ENCODE assay signal across 13 mouse cellular contexts in genomic region chr15:99718461-99719021, GRCm38 (mm10). TPM values are rescaled to one million over a fixed set of nuclear protein-coding genes. Genes with fewer than 3 reads are reported as not detected.
DNase-seq lines count a peak whose midpoint lies in the region; ATAC-seq and TF ChIP-seq lines count a peak whose summit lies in the region.
"Had no signal": no experiment of that assay in that cellular context is flagged by ENCODE, and none has a peak within 500 bp of the region (broad histone marks: within the 10 kb centered on the region; RNA-seq: fewer than 3 reads in every experiment).

No protein-coding gene starts in this region.

- H3K4me3 ChIP-seq in kidney, embryonic 14.5 days (ENCODE audit: low read length): no peak overlapping the region
- peak overlapping the region; percentile 20; the same call in 1 of the 2 replicates for H3K4me3 ChIP-seq in kidney, embryonic 15.5 days (replicated peaks)
- H3K4me3 ChIP-seq in olfactory bulb, adult 2 months (ENCODE audit: insufficient read depth, low read depth, low read length): peak overlapping the region; percentile 39
- H3K4me3 ChIP-seq: hindbrain, embryonic 12.5 days; limb, embryonic 13.5 days; megakaryocyte, embryonic 14.5 days had no signal

- ATAC-seq in kidney, embryonic 14.5 days (ENCODE audit: low FRiP score, low TSS enrichment): no peak
- no peak for ATAC-seq in kidney, embryonic 15.5 days (replicated peaks; ENCODE audit: low FRiP score)

- H3K27me3 ChIP-seq in kidney, embryonic 14.5 days (ENCODE audit: control insufficient read depth, insufficient read depth, low read length): no peaks in the 10 kb centered on the region
- H3K27me3 ChIP-seq in kidney, embryonic 15.5 days: no peaks in the 10 kb centered on the region
- H3K27me3 ChIP-seq: hindbrain, embryonic 12.5 days; limb, embryonic 13.5 days had no signal

- no peak overlapping the region for H3K27ac ChIP-seq in kidney, embryonic 14.5 days (ENCODE audit: low read depth, low read length)
- H3K27ac ChIP-seq in kidney, embryonic 15.5 days: peak overlapping the region; percentile 73; the same call in 1 of the 2 replicates
- H3K27ac ChIP-seq in olfactory bulb, adult 2 months (ENCODE audit: insufficient read depth, low read depth, low read length): peak overlapping the region; percentile 74; the same call in 1 of the 2 replicates
- H3K27ac ChIP-seq: hindbrain, embryonic 12.5 days; limb, embryonic 13.5 days; stomach, postnatal 0 days had no signal

- intact Hi-C loops in heart, postnatal 14 days (cut with DNase I): loop anchor here (5.0 kb wide), 1 partner anchor 184 kb away; no protein-coding TSS in a partner anchor

- no peaks in the 10 kb centered on the region for H3K9me3 ChIP-seq in kidney, embryonic 14.5 days (ENCODE audit: control insufficient read depth, low read length)
- H3K9me3 ChIP-seq in kidney, embryonic 15.5 days (replicated peaks): no peaks in the 10 kb centered on the region
- H3K9me3 ChIP-seq: hindbrain, embryonic 12.5 days; limb, embryonic 13.5 days; megakaryocyte, embryonic 14.5 days had no signal

- DNase-seq in kidney, adult 11 months: peak; percentile 85
- DNase-seq in gastrocnemius, adult 8-10 months (ENCODE audit: low spot score in 2 of 2): peak; percentile 64 to 77
- no peak for DNase-seq in lung, postnatal 25 days (ENCODE audit: low spot score)
- DNase-seq in heart, postnatal 14 days: no peak
- DNase-seq in lung, postnatal 14 days: no peak
- DNase-seq: right cerebral cortex, adult 18-20 months had no signal

- 75% methylated on average over 9 of the region's 9 CpGs for WGBS in kidney, embryonic 14.5 days
- WGBS in kidney, embryonic 15.5 days: 73% methylated on average over 9 of the region's 9 CpGs
- WGBS in olfactory bulb, adult 2 months: 61% methylated on average over 9 of the region's 9 CpGs

- no peak for TF ChIP-seq POLR2A in olfactory bulb, adult 2 months (IDR thresholded peaks at IDR 0.05; ENCODE audit: insufficient read depth, low read depth, low read length)

- no peak overlapping the region for H3K9ac ChIP-seq in kidney, embryonic 14.5 days (ENCODE audit: low read depth, low read length)
- H3K9ac ChIP-seq in kidney, embryonic 15.5 days: no peak overlapping the region
- H3K9ac ChIP-seq: hindbrain, embryonic 12.5 days; limb, embryonic 13.5 days had no signal

- H3K36me3 ChIP-seq in kidney, embryonic 14.5 days (ENCODE audit: control insufficient read depth, insufficient read depth, low read length): peaks cover 15% of the 10 kb centered on the region
- peaks cover 10% of the 10 kb centered on the region for H3K36me3 ChIP-seq in kidney, embryonic 15.5 days

- peaks cover 32% of the 10 kb centered on the region for H3K4me1 ChIP-seq in kidney, embryonic 14.5 days (ENCODE audit: control insufficient read depth, insufficient read depth, low read length)
- peaks cover 61% of the 10 kb centered on the region for H3K4me1 ChIP-seq in kidney, embryonic 15.5 days
- peaks cover 75% of the 10 kb centered on the region for H3K4me1 ChIP-seq in olfactory bulb, adult 2 months (ENCODE audit: control insufficient read depth, insufficient read depth, low read length)

- H3K4me2 ChIP-seq in kidney, embryonic 14.5 days (replicated peaks; ENCODE audit: low read depth, low read length): no peak overlapping the region
- H3K4me2 ChIP-seq in kidney, embryonic 15.5 days: peak overlapping the region; percentile 41
- H3K4me2 ChIP-seq: hindbrain, embryonic 12.5 days; limb, embryonic 13.5 days had no signal

- TF ChIP-seq CTCF in olfactory bulb, adult 2 months (IDR thresholded peaks at IDR 0.05; ENCODE audit: insufficient read depth, low read depth, low read length): no peak

RNA-seq across cellular contexts. Expression of gene Gpd1, which starts 1.2 kb away (rescaled TPM):
- polyA plus RNA-seq in kidney, embryonic 14.5 days (2014; fragmentation: Nextera tagmentation; extraction: Ambion mirVana): 2.0 and 3.1 TPM in 2 replicates
- total RNA-seq in gastrocnemius, adult 8-10 months (2022): 100 to 1,000 TPM; 446 to 550 (median 458) TPM
- 23.0 and 28.5 TPM in 2 replicates for polyA plus RNA-seq in kidney, embryonic 15.5 days (2015; fragmentation: Nextera tagmentation; extraction: Ambion mirVana)
- not detected in 2 replicates for polyA plus RNA-seq in olfactory bulb, adult 2 months (2012; ENCODE audit: insufficient read depth, insufficient read length, low replicate concordance, missing spikeins)
- total RNA-seq in heart, postnatal 14 days (2021): 10 to 100 TPM; 61.7 to 91.3 TPM

RNA-seq across cellular contexts. Expression of gene Cox14, which starts 6.9 kb away (rescaled TPM):
- 184 and 218 TPM in 2 replicates for polyA plus RNA-seq in kidney, embryonic 14.5 days (2014; fragmentation: Nextera tagmentation; extraction: Ambion mirVana)
- total RNA-seq in gastrocnemius, adult 8-10 months (2022): 100 to 1,000 TPM; 154 to 172 (median 162) TPM
- polyA plus RNA-seq in kidney, embryonic 15.5 days (2015; fragmentation: Nextera tagmentation; extraction: Ambion mirVana): 184 and 185 TPM in 2 replicates
- polyA plus RNA-seq in olfactory bulb, adult 2 months (2012; ENCODE audit: insufficient read depth, insufficient read length, low replicate concordance, missing spikeins): not detected in 2 replicates
- 100 to 1,000 TPM; 207 to 250 TPM for total RNA-seq in heart, postnatal 14 days (2021)

RNA-seq across cellular contexts. Expression of gene Gm17349, which starts 13.3 kb away (rescaled TPM):
- polyA plus RNA-seq in kidney, embryonic 14.5 days (2014; fragmentation: Nextera tagmentation; extraction: Ambion mirVana): not detected in 2 replicates
- total RNA-seq in gastrocnemius, adult 8-10 months (2022): 1 to 10 TPM in 1 of 4 experiments, not detected in 3; 1.3 TPM
- not detected in 2 replicates for polyA plus RNA-seq in kidney, embryonic 15.5 days (2015; fragmentation: Nextera tagmentation; extraction: Ambion mirVana)
- not detected in 2 replicates for polyA plus RNA-seq in olfactory bulb, adult 2 months (2012; ENCODE audit: insufficient read depth, insufficient read length, low replicate concordance, missing spikeins)
- total RNA-seq in heart, postnatal 14 days (2021): 1 to 10 TPM; 5.0 to 5.1 TPM
- polyA plus RNA-seq: hindbrain, embryonic 12.5 days; limb, embryonic 13.5 days had no signal

RNA-seq across cellular contexts. Expression of gene Smarcd1, which starts 16.6 kb away (rescaled TPM):
- polyA plus RNA-seq in kidney, embryonic 14.5 days (2014; fragmentation: Nextera tagmentation; extraction: Ambion mirVana): 54.3 and 74.2 TPM in 2 replicates
- total RNA-seq in gastrocnemius, adult 8-10 months (2022): 1 to 10 TPM; 4.8 to 9.4 (median 7.2) TPM
- 55.3 and 57.4 TPM in 2 replicates for polyA plus RNA-seq in kidney, embryonic 15.5 days (2015; fragmentation: Nextera tagmentation; extraction: Ambion mirVana)
- polyA plus RNA-seq in olfactory bulb, adult 2 months (2012; ENCODE audit: insufficient read depth, insufficient read length, low replicate concordance, missing spikeins): 510 TPM in 1 of 2 replicates, not detected in the other
- 10 to 100 TPM; 25.9 to 28.4 TPM for total RNA-seq in heart, postnatal 14 days (2021)

RNA-seq across cellular contexts. Expression of gene Asic1, which starts 48.4 kb away (rescaled TPM):
- 0.88 and 0.90 TPM in 2 replicates for polyA plus RNA-seq in kidney, embryonic 14.5 days (2014; fragmentation: Nextera tagmentation; extraction: Ambion mirVana)
- not detected for total RNA-seq in gastrocnemius, adult 8-10 months (2022)
- 1.4 and 1.8 TPM in 2 replicates for polyA plus RNA-seq in kidney, embryonic 15.5 days (2015; fragmentation: Nextera tagmentation; extraction: Ambion mirVana)
- not detected in 2 replicates for polyA plus RNA-seq in olfactory bulb, adult 2 months (2012; ENCODE audit: insufficient read depth, insufficient read length, low replicate concordance, missing spikeins)
- total RNA-seq in heart, postnatal 14 days (2021): under 1 TPM; 0.29 to 0.74 TPM

Comparison
In these comparisons a context has a peak if more than half of its experiments do, and no peak if none do; other contexts are left out.
1. DNase-seq: peak in kidney, adult 11 months (single experiment) and gastrocnemius, adult 8-10 months (2 of 2); none in lung, postnatal 25 days (single experiment), heart, postnatal 14 days (0 of 2) and lung, postnatal 14 days (single experiment).
2. RNA of gene Cox14, which starts 6.9 kb away (polyA plus RNA-seq): 184 to 185 TPM in kidney, embryonic 15.5 days and 184 to 218 TPM in kidney, embryonic 14.5 days; not detected in olfactory bulb, adult 2 months; every median in the first group is over 100 times any median in the second.